Mouse (Mus musculus): ENCODE measurements around the gene Foxn1. TPM values are rescaled to one million over a fixed set of nuclear protein-coding genes. Genes with fewer than 3 reads are reported as not detected.

Foxn1 gene
- polyA plus RNA-seq, 1 experiment: not detected

- Histone ChIP-seq H3K4me1 (peaks cover 26% of the 10 kb centered on the region), H3K27me3 (replicated peaks) (no peaks in the 10 kb centered on the region), H3K36me3 (replicated peaks; ENCODE audit: low read length) (peaks cover 93% of the 10 kb centered on the region), H3K9me3 (peaks cover 4% of the 10 kb centered on the region; the same call in 1 of the 2 replicates), H3K4me3 (replicated peaks) (no peak overlapping the region)
- TF ChIP-seq GATA1 (IDR thresholded peaks at IDR 0.05; ENCODE audit: borderline replicate concordance, low read length) (no peak), FLI1 (IDR thresholded peaks at IDR 0.05; ENCODE audit: low read length) (no peak)
These were observed 49.3 kb downstream of the Foxn1 start for GRCm38 (mm10) chr11:78337040-78337439.

DNA sequence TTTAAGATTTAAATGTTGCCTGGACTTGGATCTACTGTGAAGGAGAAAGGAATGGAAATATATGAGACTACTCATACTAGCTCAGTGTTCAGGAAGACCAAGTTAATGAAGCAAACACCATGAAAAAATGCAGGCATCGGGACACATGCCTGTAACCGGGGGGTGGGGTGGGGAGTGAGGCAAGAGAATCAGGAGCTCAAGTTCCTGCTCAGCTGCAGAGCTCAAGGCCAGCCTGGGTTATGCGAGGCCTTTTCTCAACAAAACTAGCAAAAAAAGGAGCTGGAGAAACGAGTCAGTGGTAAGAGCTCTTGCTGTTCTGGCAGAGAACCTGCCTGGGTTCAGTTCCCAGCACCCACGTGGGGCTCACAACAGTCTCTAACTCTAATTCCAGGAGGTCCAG lies 52.4 kb downstream of the Foxn1 start:
- Histone ChIP-seq H3K4me1 (peaks cover 27% of the 10 kb centered on the region), H3K27me3 (replicated peaks) (no peaks in the 10 kb centered on the region), H3K9me3 (peaks cover 4% of the 10 kb centered on the region; the same call in 1 of the 2 replicates), H3K36me3 (replicated peaks; ENCODE audit: low read length) (peaks cover 75% of the 10 kb centered on the region), H3K4me3 (replicated peaks) (no peak overlapping the region)
- no peak for TF ChIP-seq GATA1 (IDR thresholded peaks at IDR 0.05; ENCODE audit: borderline replicate concordance, low read length)
- no peak for TF ChIP-seq FLI1 (IDR thresholded peaks at IDR 0.05; ENCODE audit: low read length)

DNA sequence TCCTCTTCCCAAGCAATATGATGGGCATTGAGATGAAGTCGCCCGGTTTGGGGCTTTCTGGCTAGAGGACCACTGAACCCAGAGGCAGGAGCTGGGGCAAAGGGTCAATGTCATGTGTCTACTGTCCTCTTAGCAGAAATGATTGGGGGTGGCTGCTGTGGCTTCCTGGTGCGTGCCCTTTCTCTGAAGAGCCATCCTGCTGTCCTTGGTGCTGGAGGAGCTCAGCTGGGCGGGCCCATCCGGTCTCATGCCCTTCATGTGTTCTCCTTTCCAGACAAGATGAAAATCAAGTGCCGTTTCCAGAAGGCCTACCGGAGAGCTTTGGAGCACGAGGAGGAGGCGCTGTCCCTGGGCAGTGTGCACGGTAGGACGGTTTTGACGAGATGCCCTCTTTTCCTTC lies 53.7 kb downstream of the Foxn1 start:
- H3K36me3 ChIP-seq (replicated peaks; ENCODE audit: low read length): peaks cover 63% of the 10 kb centered on the region
- TF ChIP-seq FLI1 (IDR thresholded peaks at IDR 0.05; ENCODE audit: low read length) (no peak), GATA1 (IDR thresholded peaks at IDR 0.05; ENCODE audit: borderline replicate concordance, low read length) (no peak)
- H3K4me3 ChIP-seq (replicated peaks): no peak overlapping the region
- peaks cover 31% of the 10 kb centered on the region for H3K4me1 ChIP-seq
- H3K9me3 ChIP-seq: peaks cover 4% of the 10 kb centered on the region; the same call in 1 of the 2 replicates
- H3K27me3 ChIP-seq (replicated peaks): no peaks in the 10 kb centered on the region

DNA sequence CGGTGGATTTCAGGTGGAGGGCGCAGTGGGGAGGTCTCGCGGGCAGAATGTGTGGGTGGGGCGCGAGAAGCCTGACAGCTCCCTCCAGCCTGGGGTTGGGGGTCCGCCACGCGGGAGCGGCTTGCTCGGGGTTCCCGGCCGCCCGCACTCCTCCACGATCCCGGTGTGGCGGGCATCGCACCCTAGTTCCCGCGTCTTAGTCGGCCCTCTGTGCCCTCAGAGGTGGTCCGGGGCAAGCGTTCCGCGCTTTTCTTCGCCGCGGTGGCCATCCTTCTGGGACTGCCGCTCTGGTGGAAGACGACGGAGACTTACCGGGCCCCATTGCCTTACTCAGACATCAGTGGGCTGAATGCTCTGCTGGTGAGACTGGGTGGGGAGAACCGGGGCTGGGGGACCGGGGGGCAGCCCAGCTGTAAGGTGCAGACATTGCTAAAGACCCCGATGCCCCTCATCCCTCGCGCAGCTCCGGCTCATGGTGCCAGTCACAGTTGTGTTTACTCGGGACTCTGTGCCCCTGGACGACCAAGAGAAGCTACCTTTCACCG lies 57.8 kb downstream of the Foxn1 start:
- H3K4me3 ChIP-seq (replicated peaks): peak overlapping the region; percentile 97
- no peaks in the 10 kb centered on the region for H3K9me3 ChIP-seq
- TF ChIP-seq GATA1 (IDR thresholded peaks at IDR 0.05; ENCODE audit: borderline replicate concordance, low read length) (no peak), FLI1 (IDR thresholded peaks at IDR 0.05; ENCODE audit: low read length) (no peak)
- H3K36me3 ChIP-seq (replicated peaks; ENCODE audit: low read length): peaks cover 60% of the 10 kb centered on the region
- H3K27me3 ChIP-seq (replicated peaks): no peaks in the 10 kb centered on the region
- H3K4me1 ChIP-seq: peaks cover 62% of the 10 kb centered on the region

GRCm38 (mm10) chr11:78327634-78328511 lies 58.5 kb downstream of the Foxn1 start, which contains the start of gene Pigs:
Gene Pigs (plus strand): TSS chr11:78328415.
- TF ChIP-seq FLI1 (IDR thresholded peaks at IDR 0.05; ENCODE audit: low read length) (no peak), GATA1 (IDR thresholded peaks at IDR 0.05; ENCODE audit: borderline replicate concordance, low read length) (no peak)
- peaks cover 64% of the 10 kb centered on the region for H3K4me1 ChIP-seq
- no peaks in the 10 kb centered on the region for H3K9me3 ChIP-seq
- no peaks in the 10 kb centered on the region for H3K27me3 ChIP-seq (replicated peaks)
- H3K4me3 ChIP-seq (replicated peaks): peak within 1 kb of the TSS; percentile 97
- H3K36me3 ChIP-seq (replicated peaks; ENCODE audit: low read length): peaks cover 55% of the 10 kb centered on the region

- Histone ChIP-seq H3K9me3 (no peaks in the 10 kb centered on the region), H3K27me3 (replicated peaks) (no peaks in the 10 kb centered on the region), H3K36me3 (replicated peaks; ENCODE audit: low read length) (peaks cover 53% of the 10 kb centered on the region), H3K4me1 (peaks cover 65% of the 10 kb centered on the region), H3K4me3 (replicated peaks) (no peak overlapping the region)
- TF ChIP-seq FLI1 (IDR thresholded peaks at IDR 0.05; ENCODE audit: low read length) (no peak), GATA1 (IDR thresholded peaks at IDR 0.05; ENCODE audit: borderline replicate concordance, low read length) (no peak)
These were observed 59.1 kb downstream of the Foxn1 start for GRCm38 (mm10) chr11:78327215-78327614.

- TF ChIP-seq GATA1 (IDR thresholded peaks at IDR 0.05; ENCODE audit: borderline replicate concordance, low read length) (no peak), FLI1 (IDR thresholded peaks at IDR 0.05; ENCODE audit: low read length) (no peak)
- H3K4me1 ChIP-seq: peaks cover 64% of the 10 kb centered on the region
- no peak overlapping the region for H3K4me3 ChIP-seq (replicated peaks)
- H3K9me3 ChIP-seq: no peaks in the 10 kb centered on the region
- peaks cover 61% of the 10 kb centered on the region for H3K36me3 ChIP-seq (replicated peaks; ENCODE audit: low read length)
- no peaks in the 10 kb centered on the region for H3K27me3 ChIP-seq (replicated peaks)
These were observed 61.4 kb downstream of the Foxn1 start for GRCm38 (mm10) chr11:78324965-78325364.

- H3K4me3 ChIP-seq (replicated peaks): peak overlapping the region; percentile 91
- peaks cover 68% of the 10 kb centered on the region for H3K36me3 ChIP-seq (replicated peaks; ENCODE audit: low read length)
- peaks cover 58% of the 10 kb centered on the region for H3K4me1 ChIP-seq
- H3K9me3 ChIP-seq: no peaks in the 10 kb centered on the region
- TF ChIP-seq GATA1 (IDR thresholded peaks at IDR 0.05; ENCODE audit: borderline replicate concordance, low read length) (no peak), FLI1 (IDR thresholded peaks at IDR 0.05; ENCODE audit: low read length) (no peak)
- H3K27me3 ChIP-seq (replicated peaks): no peaks in the 10 kb centered on the region
These were observed 62.2 kb downstream of the Foxn1 start for GRCm38 (mm10) chr11:78324000-78324785.

- Histone ChIP-seq H3K4me1 (peaks cover 52% of the 10 kb centered on the region), H3K36me3 (replicated peaks; ENCODE audit: low read length) (peaks cover 81% of the 10 kb centered on the region), H3K27me3 (replicated peaks) (no peaks in the 10 kb centered on the region), H3K9me3 (no peaks in the 10 kb centered on the region), H3K4me3 (replicated peaks) (peak within 1 kb of the TSS; percentile 91)
- TF ChIP-seq GATA1 (IDR thresholded peaks at IDR 0.05; ENCODE audit: borderline replicate concordance, low read length) (no peak), FLI1 (IDR thresholded peaks at IDR 0.05; ENCODE audit: low read length) (no peak)
These were observed 63.5 kb downstream of the Foxn1 start, which contains the start of gene Aldoc for GRCm38 (mm10) chr11:78322860-78323259. Gene Aldoc (plus strand): TSS chr11:78322968.
